Mouse (Mus musculus) monocyte, adult 59 days (primary cell): ENCODE data around the gene 4930563M21Rik. TPM values are rescaled to one million over a fixed set of nuclear protein-coding genes. Genes with fewer than 3 reads are reported as not detected.

Experiments
- total RNA-seq, 2 experiments: library from RNA; stranded (reverse); gene quantifications; one replicate each; pipeline ENCODE4 v1.2.4; 2023

4930563M21Rik gene
- total RNA-seq, result not detected

GRCm38 (mm10) chr9:56010450-56010849 lies at the start of gene 4930563M21Rik:
Gene 4930563M21Rik (minus strand): TSS chr9:56010550.

GRCm38 (mm10) chr9:56041372-56042180 lies 31.2 kb upstream of the 4930563M21Rik start, which contains the start of gene Rcn2:
Gene Rcn2 (plus strand): TSS chr9:56041845.

DNA sequence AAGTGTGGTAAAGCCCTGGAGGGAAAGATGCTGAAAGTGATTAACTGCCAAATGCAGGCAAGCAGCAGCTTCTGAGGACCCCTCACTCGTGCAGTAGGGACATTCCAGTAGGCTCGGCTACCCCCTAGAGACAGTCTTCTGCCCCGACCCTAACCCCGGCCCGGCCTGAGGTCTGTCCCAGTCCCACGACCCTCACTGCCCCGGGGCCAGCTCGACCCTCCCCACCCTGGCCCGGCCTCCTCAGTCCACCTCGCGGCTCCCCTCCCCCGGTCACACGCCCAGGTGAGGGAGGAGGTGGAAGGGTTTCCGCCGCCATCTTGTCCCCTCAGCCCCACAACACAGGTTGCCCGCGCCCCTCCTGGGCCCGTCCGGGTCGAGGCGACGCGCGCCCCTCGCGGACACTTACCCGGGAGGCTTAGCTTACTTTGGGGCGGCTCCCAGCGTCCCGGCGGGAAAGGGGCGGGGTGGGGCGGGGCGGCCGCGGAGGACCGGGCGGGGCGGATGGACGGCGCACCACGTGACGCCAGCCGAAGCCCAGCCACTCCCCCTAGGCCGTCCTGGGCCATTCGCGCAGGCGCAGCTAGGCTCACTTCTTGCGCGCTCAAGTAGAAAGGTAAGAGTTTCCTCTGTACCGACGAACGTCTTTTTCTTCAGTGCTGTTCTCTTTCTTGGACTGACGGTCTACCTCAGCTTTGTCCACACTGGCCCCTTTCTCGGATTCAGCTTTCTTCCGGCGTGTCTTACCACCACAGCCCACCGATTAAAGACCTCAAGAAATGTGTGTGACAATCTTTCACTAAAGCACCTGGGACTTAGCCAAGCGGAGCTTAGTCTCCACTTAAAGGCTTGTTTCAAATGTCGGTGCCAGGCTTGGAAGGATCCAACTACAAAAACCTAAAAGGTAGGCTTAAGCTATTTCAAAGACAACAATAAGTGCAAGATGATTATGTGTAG lies 72.4 kb downstream of the 4930563M21Rik start, which contains the start of gene Scaper:
Gene Scaper, minus strand, starts transcription at position 456 of the 954 bp plus-strand sequence.

Other genes starting within 250 kb of the 4930563M21Rik start
- 10 to 100 TPM; 11.8 to 13.2 TPM for gene Scaper, start 72.4 kb downstream of the 4930563M21Rik start, total RNA-seq
- 10 to 100 TPM; 14.8 to 15.9 TPM for gene Rcn2, start 31.3 kb upstream of the 4930563M21Rik start, total RNA-seq
- 100 to 1,000 TPM; 191 to 207 TPM for gene Pstpip1, start 79.4 kb upstream of the 4930563M21Rik start, total RNA-seq
- gene Tspan3, start 154.9 kb upstream of the 4930563M21Rik start, total RNA-seq, result 10 to 100 TPM; 22.4 to 26.5 TPM